8 mouse cellular contexts compared by ENCODE assay signal in the genomic region with DNA sequence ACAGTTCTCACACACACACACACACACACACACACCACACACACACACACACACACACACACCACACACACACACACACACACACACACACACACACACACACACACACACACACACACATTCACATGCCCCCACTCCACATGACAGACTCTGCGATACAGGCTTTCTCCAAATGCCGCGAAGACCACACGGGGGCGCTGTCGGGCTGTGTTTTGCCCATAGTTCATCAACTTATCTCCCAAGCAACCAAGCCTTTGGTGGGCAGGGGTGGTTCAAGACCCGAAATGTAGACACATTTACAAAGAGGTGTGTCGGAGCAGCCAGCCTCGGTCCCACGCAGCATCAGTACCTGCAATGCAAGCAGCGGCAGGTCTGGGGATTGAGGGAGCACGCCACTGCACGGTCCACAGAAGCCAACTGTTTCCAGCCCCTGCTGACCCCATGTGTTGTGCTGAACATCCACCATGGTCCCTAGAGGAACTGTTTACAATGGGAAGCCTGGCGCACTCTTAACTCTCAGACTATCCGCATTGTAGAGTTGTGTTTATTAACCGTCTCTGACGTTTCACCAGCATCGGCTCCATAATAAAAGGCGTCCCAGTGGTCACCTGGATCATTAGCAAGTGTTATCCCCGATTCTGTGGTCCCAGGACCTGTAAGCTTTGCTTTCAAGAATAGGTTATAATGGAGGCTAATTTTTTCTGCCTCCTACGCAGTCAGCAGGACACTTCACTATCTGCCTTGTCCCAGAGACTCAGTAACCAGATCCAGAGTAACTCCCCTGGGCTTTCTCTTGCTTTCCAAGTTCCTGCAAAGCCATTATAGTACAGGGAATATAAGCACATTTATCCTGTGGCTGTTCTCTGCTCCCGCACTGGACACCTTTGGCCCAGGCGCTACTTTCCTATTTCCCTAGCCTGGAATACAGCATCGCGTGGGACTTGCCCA. TPM values are rescaled to one million over a fixed set of nuclear protein-coding genes. Genes with fewer than 3 reads are reported as not detected.
DNase-seq lines count a peak whose midpoint lies in the region; ATAC-seq lines count a peak whose summit lies in the region.

No protein-coding gene starts in this region.

- peaks cover 6% of the 10 kb centered on the region; the same call in 1 of the 2 replicates for H3K4me1 ChIP-seq in forebrain, embryonic 15.5 days

- WGBS in forebrain, embryonic 15.5 days: 27% methylated on average over 25 of the region's 25 CpGs

- H3K27me3 ChIP-seq in forebrain, embryonic 15.5 days: no peaks in the 10 kb centered on the region

- peak overlapping the region; percentile 40 for H3K4me2 ChIP-seq in forebrain, embryonic 15.5 days (replicated peaks)

- no peak for ATAC-seq in forebrain, embryonic 15.5 days (replicated peaks)

- H3K4me3 ChIP-seq in forebrain, embryonic 15.5 days: peak overlapping the region; percentile 19; the same call in 1 of the 2 replicates

- intact Hi-C loops in heart, postnatal 36 days (cut with DNase I): loop anchor here (2.0 to 10.0 kb wide), 4 partner anchors 57 to 1944 kb away; no protein-coding TSS in a partner anchor

- DNase-seq in MN1 (ENCODE audit: low spot score): peak; percentile 93
- peak; percentile 47 for DNase-seq in cerebellum, adult 11-12 months
- peak; percentile 79 to 89 for DNase-seq in heart, postnatal 36 days
- peak; percentile 70 to 88 for DNase-seq in layer of hippocampus, postnatal 25 days (ENCODE audit: extremely low spot score in 1 of 2, low spot score in 1 of 2)
- peak; percentile 87 for DNase-seq in lung, postnatal 36 days
- peak; percentile 89 for DNase-seq in retina, postnatal 1 day
- peak; percentile 77 for DNase-seq in urinary bladder, postnatal 14 days (ENCODE audit: low spot score)

- no peak overlapping the region for H3K27ac ChIP-seq in forebrain, embryonic 15.5 days (replicated peaks)

- no peak overlapping the region for H3K9ac ChIP-seq in forebrain, embryonic 15.5 days (replicated peaks)

- H3K36me3 ChIP-seq in forebrain, embryonic 15.5 days: no peaks in the 10 kb centered on the region

- no peaks in the 10 kb centered on the region for H3K9me3 ChIP-seq in forebrain, embryonic 15.5 days

RNA-seq across cellular contexts. Expression of a gene that starts 18.5 kb away (rescaled TPM):
- not detected in 2 replicates for polyA plus RNA-seq in forebrain, embryonic 15.5 days (2015; fragmentation: Nextera tagmentation; extraction: Ambion mirVana)
- total RNA-seq in heart, postnatal 36 days (2021): not detected
- total RNA-seq in layer of hippocampus, postnatal 25 days (2021): under 1 TPM; 0.07 to 0.16 TPM

RNA-seq across cellular contexts. Expression of a gene that starts 23.4 kb away (rescaled TPM):
- 140 and 152 TPM in 2 replicates for polyA plus RNA-seq in forebrain, embryonic 15.5 days (2015; fragmentation: Nextera tagmentation; extraction: Ambion mirVana)
- 10 to 100 TPM; 75.0 to 79.4 TPM for total RNA-seq in heart, postnatal 36 days (2021)
- 10 to 100 TPM; 59.5 to 59.7 TPM for total RNA-seq in layer of hippocampus, postnatal 25 days (2021)

RNA-seq across cellular contexts. Expression of a gene that starts 28.2 kb away (rescaled TPM):
- not detected in 2 replicates for polyA plus RNA-seq in forebrain, embryonic 15.5 days (2015; fragmentation: Nextera tagmentation; extraction: Ambion mirVana)
- total RNA-seq in heart, postnatal 36 days (2021): not detected
- not detected for total RNA-seq in layer of hippocampus, postnatal 25 days (2021)

RNA-seq across cellular contexts. Expression of a gene that starts 41.0 kb away (rescaled TPM):
- polyA plus RNA-seq in forebrain, embryonic 15.5 days (2015; fragmentation: Nextera tagmentation; extraction: Ambion mirVana): not detected in 2 replicates
- not detected for total RNA-seq in heart, postnatal 36 days (2021)
- not detected for total RNA-seq in layer of hippocampus, postnatal 25 days (2021)

RNA-seq across cellular contexts. Expression of a gene that starts 58.3 kb away (rescaled TPM):
- not detected in 2 replicates for polyA plus RNA-seq in forebrain, embryonic 15.5 days (2015; fragmentation: Nextera tagmentation; extraction: Ambion mirVana)
- total RNA-seq in heart, postnatal 36 days (2021): not detected
- total RNA-seq in layer of hippocampus, postnatal 25 days (2021): not detected
